Mouse (Mus musculus): ENCODE measurements at regions not wholly inside any gene's neighbourhood (a gene's known extent, or its start where the extent isn't known, plus 50 kb on each side); places are given as distances from the start of the nearest gene placed in this dataset.

DNA sequence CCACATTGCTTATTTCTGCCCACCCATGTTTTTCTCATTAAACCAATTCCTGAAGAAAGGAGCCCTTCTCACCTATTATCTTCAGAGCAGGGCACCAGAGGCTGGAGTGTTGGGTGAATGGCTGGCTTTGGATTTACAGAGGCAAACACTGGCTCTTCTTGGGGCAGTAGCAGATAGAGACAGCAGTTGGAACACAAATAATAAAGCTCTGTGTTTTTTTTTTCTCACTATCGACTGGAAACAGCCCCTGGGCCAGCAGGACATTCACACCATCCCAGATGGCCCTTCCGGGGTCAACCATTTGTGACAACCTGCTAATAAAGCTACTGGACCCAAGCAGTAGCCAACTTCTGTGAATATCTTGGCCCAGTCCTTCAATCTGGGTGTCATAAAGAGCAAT, 85.7 kb upstream of the Foxc1 start:
- Histone ChIP-seq H3K4me3 (ENCODE audit: low read depth, low read length) (no peak overlapping the region), H3K9me3 (replicated peaks; ENCODE audit: control insufficient read depth, low read length) (no peaks in the 10 kb centered on the region), H3K9ac (ENCODE audit: low read length) (no peak overlapping the region), H3K4me1 (ENCODE audit: control insufficient read depth, insufficient read depth, low read length) (no peaks in the 10 kb centered on the region), H3K36me3 (ENCODE audit: control insufficient read depth, insufficient read depth, low read length) (no peaks in the 10 kb centered on the region), H3K27me3 (replicated peaks; ENCODE audit: control insufficient read depth, insufficient read depth, low read length) (no peaks in the 10 kb centered on the region), H3K27ac (ENCODE audit: low read depth, low read length) (no peak overlapping the region), H3K4me2 (ENCODE audit: low read length) (no peak overlapping the region)
- no peak for ATAC-seq
- no peak for DNase-seq (ENCODE audit: low spot score)
- WGBS = 79% methylated on average over 2 of the region's 2 CpGs

DNA sequence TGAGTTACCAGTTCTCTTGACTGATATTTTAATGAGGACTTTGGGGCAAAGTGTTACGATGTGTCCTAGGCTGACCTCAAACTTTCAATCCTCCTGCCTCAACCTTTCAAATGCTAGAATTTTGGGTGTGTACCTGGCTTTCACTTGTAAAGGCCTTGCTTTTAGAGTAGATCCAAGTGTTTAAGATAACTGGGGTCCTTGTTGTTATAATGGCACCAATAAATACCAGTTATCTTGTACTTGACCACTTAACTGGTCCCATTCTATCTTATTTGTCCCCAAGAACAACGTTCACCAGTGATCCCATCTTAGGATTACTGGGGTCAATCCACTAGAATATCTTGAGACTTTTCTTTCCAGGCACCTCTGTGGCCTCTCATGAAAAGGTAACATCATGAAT, 77.6 kb upstream of the Foxc1 start:
- Histone ChIP-seq H3K4me2 (ENCODE audit: low read length) (no peak overlapping the region), H3K9ac (ENCODE audit: low read length) (no peak overlapping the region), H3K27ac (ENCODE audit: low read depth, low read length) (no peak overlapping the region), H3K9me3 (replicated peaks; ENCODE audit: control insufficient read depth, low read length) (no peaks in the 10 kb centered on the region), H3K27me3 (replicated peaks; ENCODE audit: control insufficient read depth, insufficient read depth, low read length) (no peaks in the 10 kb centered on the region), H3K4me1 (ENCODE audit: control insufficient read depth, insufficient read depth, low read length) (no peaks in the 10 kb centered on the region), H3K4me3 (ENCODE audit: low read depth, low read length) (no peak overlapping the region), H3K36me3 (ENCODE audit: control insufficient read depth, insufficient read depth, low read length) (no peaks in the 10 kb centered on the region)
- DNase-seq (ENCODE audit: low spot score) (no peak), ATAC-seq (no peak)
- 91% methylated on average over 2 of the region's 2 CpGs for WGBS

DNA sequence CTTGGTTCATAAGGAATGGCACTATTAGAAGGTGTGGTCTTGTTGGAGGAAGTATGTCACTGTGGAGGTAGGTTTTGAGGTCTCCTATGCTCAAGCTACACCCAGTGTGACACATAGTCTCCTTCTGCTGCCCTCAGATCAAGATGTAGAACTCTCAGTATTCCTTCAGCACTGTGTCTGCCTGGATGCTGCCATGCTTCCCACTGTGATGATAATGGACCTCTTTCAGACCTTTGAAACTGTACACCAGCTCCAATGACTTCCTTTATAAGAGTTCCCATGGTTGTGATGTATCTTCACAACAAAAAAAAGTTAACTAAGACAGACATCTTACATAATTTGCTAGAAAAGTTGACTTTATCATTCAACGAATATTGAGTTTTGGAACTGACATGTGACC, 60.2 kb upstream of the Foxc1 start:
- H3K27me3 ChIP-seq (replicated peaks; ENCODE audit: control insufficient read depth, insufficient read depth, low read length) = no peaks in the 10 kb centered on the region
- DNase-seq (ENCODE audit: low spot score) (no peak), ATAC-seq (no peak)
- H3K9ac ChIP-seq (ENCODE audit: low read length) = no peak overlapping the region
- no peaks in the 10 kb centered on the region for H3K36me3 ChIP-seq (ENCODE audit: control insufficient read depth, insufficient read depth, low read length)
- no peak overlapping the region for H3K4me3 ChIP-seq (ENCODE audit: low read depth, low read length)
- no peak overlapping the region for H3K4me2 ChIP-seq (ENCODE audit: low read length)
- no peaks in the 10 kb centered on the region for H3K9me3 ChIP-seq (replicated peaks; ENCODE audit: control insufficient read depth, low read length)
- WGBS = 88% methylated on average over 1 of the region's 1 CpGs
- H3K4me1 ChIP-seq (ENCODE audit: control insufficient read depth, insufficient read depth, low read length) = no peaks in the 10 kb centered on the region
- no peak overlapping the region for H3K27ac ChIP-seq (ENCODE audit: low read depth, low read length)

All from forebrain, embryonic 14.5 days (tissue).